Mouse (Mus musculus) skeletal muscle tissue, adult 2 months (tissue): ENCODE measurements around the gene Odf3l1.
"Not testable (repeated sequence)": the region's sequence is repeated elsewhere in the genome, so short reads cannot be mapped to it uniquely, and the experiment has no call there.

Experiments
- DNase-seq: peaks from one replicate; pipeline ENCODE4 v3.0.0-alpha.2; 2012; ENCODE audit warnings: low read depth, low spot score

The Odf3l1 gene

DNA sequence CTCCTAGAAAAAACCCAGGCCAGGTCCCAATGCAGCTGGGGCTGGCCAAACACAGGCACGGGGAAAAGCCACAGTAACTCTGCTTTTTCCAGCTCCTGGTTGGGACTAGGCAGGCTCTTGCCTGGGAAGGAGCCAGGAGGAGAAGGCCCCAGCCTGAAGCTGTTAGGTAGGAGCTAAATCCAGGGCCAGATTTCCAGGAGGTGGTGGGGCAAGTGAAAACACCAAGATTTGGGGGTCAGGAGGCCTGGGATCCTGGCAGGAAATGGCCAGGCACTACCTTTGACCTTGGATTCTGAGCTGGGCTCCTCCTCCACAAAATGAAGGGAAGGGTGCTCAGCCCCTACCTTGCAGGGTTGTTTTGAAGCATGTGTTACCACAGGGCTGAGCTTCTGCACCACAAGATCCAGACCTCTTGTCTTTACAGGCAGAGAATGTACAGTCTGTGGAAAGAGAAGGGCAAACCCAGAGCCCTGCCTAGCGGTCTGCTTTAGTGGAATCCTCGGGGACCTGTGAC is at the start of gene Odf3l1:
Odf3l1 (minus strand) TSS at position 464 of the 514 bp plus-strand sequence.
- DNase-seq = no peak

DNA sequence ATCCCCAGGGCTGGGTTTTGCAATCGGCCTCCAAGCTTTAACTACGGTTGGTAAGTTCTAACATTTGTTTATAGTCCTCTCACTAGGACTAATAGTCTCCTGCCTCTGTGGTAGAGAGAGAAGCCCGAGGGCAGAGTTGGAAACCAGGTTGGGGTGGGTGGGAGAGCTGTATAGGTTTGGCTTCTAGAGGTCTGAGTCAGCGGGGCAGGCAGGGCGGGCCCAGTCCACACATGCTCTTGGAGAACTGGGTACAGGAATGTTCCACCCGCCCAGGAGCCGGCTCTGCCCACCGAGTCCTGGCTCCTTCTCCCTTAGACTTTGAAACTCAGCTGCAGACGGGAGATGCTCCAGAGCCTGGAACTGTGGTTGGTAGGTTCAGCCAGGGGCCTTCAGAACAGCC is 49.5 kb upstream of the Odf3l1 start:
- no peak for DNase-seq

DNA sequence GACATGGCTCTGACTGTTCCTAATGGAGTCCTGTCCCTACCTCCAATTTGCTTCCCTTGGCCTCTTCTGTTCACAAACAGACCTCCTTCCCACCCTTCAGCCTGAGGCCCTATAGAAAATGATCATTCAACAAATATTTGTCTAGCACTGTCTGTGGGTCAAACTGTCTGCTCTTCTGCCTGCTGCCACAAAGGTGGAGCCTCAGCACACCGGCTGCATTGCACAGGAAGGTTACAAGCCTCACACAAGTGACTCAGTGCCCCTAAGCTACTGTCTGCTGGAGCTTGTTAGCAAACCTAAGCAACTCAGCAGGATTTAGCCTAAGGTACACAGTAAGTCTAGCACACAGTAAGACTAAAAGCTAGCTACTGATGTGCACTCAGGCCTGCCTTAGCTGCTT is 46.5 kb upstream of the Odf3l1 start:
- no peak for DNase-seq

DNA sequence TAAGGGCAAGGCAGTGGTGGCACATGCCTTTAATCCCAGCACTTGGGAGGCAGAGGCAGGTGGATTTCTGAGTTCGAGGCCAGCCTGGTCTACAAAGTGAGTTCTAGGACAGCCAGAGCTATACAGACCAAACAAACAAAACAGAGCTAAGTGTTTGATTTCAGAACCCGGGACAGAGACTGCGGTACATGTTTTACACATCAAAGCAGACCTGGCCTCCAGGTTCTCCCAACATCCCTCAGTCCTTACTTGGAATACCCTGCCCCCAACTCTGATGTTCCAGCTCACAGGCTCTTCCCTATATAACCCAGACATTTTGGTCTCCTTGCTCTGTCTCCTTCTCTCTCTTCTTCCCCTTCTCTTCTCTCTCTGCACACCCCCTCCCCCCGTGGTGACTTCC is 45.5 kb upstream of the Odf3l1 start:
- DNase-seq = not testable (repeated sequence)

DNA sequence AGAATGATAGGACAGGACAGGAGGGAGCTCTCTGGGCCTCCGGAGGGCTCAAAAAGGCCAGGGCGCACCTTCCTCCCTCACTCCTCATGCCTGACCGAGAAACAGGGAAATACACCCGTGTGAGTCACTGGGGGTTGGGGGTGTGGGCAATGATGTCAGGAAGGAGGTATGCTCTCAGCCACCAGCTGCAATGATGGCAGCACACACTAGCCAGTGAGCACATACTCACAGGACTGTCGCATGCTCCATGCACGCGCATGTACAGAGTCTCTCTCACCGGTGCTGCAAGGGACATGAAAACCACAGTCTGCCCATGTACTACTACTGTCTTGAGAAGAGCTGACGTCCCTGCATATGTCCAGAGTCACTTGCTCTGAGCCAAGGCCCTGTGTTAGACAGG is 43.1 kb upstream of the Odf3l1 start:
- no peak for DNase-seq

DNA sequence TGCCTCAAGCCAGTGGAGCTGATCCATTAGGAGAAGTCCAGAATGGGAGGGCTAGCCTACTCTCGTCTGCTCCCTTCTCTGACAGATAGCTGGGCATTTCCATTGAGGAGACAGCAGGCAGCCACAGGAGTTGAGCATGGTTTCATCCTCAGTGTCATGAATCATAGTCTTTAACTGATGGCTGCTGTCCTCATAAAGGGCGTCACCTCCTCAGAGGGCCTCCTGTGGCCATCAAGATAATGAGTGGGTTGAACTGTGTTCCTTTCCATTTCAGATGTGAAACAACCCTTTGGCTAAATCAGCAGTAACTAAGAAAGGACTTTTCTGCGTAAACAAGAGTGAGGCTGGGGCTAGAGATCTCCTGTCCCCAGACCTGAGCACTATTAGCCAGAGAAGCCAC is 39.2 kb upstream of the Odf3l1 start:
- DNase-seq = no peak

DNA sequence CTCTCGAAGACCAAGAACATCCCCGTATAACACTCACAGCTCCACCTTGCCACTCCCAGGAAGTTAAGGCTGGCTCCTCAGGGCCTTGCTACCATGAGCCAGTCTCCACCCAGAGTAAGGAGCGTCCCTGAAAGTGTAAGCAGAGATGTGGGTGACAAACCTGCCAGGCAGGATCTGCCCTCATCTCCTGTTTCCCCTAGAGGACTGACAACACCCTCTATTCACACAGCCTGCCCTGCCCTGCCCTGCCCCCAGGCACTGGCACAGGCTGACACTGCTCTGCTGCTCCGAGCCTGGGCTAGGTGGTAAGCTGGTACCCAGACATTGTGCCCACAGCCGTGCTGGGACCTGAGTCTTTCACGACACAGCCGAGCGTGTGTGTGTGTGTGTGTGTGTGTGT is 36.7 kb upstream of the Odf3l1 start:
- DNase-seq = no peak

DNA sequence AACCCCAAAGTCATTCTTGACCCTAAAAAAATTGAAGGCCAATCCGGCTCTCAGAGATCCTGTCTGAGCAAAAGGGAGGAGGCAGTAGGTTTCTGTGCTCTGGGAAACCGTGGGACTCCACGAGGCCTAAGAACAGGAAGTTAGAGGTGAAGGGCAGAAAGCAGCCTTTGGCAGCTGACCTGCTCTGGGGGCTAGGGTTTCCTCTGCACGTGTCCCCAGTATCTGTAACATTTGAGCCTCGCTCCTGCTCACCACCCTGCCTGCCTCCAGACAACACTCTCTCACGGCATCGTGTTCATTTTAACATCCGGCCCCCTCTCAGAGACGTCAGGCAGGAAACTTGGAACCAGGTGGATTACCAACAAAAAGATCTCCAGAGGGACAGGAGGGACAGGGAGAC is 36.1 kb upstream of the Odf3l1 start:
- no peak for DNase-seq

DNA sequence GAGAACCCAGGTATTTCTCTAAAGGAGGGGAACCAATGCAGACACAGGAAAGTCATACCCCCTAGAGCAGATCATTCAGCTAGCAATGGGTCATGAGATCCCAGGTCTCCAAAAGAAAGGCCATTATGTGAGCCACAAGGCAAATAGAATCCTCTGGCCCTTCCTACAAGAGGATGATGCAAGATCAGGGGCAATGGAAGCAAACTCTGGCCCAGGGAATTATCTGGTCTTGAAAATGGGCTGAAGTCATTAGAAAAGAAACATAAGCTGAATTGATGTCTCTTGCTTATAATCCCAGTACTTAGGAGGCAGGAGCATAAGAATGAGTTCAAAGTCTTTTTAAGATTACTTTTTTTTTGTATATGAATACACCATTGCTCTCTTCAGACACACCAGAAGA is 35.6 kb upstream of the Odf3l1 start:
- no peak for DNase-seq

DNA sequence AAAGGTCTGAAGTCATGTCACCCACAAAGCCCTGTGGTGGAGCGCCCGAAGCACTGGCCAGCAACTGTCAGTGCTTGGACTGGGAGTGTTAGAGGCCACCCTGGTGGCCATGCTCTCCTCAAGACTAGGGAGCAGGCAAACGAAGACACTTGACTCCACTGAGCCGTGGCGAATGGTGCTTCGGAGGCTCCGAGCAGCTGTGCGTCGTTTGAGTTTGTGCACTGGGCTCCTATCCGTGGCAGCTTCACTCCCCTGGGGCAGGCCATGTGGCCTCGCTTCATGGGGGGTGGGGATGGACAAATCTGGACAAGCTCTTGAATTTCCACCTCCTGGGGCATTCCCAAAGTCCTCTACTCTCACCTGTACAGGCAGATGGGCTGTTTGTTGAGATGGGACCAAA is 34.9 kb upstream of the Odf3l1 start:
- DNase-seq = no peak

DNA sequence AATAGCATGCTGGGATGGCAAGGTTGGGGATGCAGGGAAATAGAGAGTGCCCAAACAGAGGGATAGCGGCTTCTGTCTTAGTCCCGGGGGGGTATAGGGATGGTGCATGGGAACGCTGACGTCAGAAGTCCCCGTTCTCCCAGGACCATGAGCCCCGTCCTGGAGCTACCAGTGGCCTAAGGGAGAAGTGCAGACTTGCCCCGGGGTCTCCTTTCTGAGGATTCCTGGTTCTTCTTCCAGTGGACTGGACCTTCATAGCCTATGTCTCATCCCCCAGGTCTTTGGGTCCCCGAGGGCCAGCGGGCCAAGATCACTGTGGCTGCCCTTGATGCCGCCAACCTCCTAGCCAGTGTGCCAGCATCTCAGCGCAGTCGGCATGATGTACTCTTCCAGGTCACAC is 32.3 kb upstream of the Odf3l1 start:
- no peak for DNase-seq

DNA sequence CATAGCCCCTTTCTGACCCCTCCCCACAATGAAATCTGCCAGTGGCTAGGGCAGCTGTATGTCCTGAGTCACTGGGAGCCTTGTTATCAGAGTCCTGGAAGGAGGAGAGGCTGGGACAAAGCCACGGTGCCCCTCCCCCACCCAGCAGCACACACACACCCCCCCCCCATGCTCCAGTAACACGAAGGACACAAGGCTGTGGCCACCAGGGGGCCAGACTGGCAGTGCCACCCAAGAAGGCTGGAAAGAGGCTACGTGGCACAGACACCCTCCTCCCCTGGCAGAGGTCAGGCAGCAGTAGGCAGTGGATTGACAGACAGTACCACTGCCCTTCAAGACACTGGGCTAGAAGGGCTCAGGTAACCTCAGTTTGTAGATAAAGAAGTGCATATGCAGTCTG is 29.5 kb upstream of the Odf3l1 start:
- no peak for DNase-seq

DNA sequence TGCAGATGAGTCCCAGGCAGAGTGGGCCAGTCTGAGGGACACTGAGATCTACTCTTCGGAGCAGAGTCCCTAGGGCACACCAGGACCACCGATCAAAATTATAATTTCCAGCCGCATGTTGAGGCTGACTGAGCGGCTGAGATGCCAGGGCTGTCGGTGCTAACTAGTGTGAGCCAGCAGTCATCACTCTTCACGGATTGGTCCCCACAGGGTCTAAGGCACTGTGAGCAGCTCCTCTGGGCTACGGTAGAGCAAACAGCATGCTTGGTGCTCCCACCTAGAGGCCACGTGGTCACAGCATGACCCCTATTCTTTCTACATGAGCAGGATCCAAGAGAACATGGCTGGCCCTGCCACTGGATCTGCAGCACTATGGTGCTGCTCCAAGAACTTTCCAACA is 28.8 kb upstream of the Odf3l1 start:
- no peak for DNase-seq

DNA sequence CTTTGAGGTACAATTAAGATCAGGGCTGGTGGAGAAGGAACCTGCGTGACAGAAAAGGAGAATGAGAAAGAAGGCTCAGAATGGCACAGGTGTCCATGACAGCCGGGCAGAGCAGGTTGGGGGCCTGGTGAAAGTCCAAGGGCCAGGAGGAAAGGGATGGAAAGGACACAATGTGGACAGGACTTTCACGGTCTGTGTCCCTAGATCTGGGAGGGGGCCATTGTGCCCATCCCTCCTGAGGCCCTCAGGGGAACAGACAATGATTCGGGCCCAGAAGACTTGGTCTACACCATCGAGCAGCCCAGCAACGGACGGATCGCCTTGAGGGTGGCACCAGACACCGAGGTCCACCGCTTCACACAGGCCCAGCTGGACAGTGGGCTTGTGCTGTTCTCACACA is 27.6 kb upstream of the Odf3l1 start:
- DNase-seq = no peak

DNA sequence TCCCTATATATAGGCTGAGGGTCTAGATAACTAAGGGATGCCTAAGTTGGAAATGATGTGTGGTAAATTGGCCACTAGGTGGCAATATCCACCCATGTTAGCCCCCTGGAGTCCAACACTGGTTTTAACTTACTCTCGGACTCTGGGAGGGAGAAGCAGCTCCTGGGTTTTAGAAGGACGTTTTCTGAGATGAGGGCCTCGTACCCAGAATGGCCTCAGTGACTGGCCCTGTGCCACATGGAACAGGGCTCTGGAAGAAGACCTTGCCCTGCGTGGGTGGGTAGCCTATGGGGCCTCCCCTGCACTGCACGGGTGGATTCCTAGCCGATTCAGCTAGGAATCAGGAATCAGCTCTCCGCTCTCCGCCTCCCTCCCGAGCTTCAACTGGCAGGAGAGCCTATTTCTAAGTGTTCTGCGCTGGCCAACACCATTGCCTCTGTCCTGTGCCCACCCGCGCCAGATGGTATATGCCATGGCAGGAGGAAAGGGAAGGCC is 27.1 kb upstream of the Odf3l1 start:
- peak; percentile 76 for DNase-seq

DNA sequence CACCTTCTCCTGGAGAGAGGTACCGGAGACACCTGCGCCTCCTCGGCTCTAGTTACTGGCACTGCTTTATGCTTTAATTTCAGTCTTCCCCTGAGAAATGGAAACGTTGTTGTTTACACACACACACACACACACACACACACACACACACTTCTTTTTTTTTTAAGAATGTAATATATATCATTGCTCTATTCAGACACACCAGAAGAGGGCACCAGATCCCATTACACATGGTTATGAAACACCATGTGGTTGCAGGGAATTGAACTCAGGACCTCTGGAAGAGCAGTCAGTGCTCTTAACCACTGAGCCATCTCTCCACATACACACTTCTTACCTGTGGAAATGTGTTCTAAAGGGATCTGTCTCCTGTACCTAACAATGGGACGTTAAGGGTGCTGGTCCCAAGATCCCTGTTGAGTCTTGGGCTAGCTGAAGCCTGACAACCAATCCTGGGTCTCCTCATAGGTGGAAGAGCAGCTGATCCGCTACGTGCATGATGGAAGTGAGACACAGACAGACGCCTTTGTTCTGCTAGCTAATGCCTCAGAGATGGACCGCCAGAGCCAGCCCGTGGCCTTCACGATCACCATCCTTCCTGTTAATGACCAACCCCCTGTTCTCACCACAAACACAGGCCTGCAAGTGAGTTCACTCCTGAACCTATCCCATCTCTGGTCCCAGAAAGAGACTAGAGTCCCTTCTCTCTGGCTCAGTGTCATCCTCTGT is 26.2 kb upstream of the Odf3l1 start:
- no peak for DNase-seq

DNA sequence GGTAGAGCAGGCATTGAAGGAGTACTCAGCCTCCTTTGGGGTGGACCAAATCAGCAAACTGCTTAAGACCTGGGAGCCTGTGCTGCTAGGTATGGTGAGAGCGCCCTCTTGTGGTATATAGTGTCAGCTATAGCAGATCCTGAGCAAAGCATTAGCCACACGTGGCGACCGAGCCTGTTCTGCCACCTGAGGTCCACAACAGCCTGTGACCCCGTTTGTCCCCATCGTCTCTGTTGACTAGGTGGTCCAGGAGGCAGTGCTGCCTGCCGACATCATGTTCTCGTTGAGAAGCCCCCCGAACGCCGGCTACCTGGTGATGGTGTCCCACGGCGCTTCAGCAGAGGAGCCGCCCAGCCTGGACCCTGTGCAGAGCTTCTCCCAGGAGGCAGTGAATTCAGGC is 25.3 kb upstream of the Odf3l1 start:
- peak; percentile 85 for DNase-seq

DNA sequence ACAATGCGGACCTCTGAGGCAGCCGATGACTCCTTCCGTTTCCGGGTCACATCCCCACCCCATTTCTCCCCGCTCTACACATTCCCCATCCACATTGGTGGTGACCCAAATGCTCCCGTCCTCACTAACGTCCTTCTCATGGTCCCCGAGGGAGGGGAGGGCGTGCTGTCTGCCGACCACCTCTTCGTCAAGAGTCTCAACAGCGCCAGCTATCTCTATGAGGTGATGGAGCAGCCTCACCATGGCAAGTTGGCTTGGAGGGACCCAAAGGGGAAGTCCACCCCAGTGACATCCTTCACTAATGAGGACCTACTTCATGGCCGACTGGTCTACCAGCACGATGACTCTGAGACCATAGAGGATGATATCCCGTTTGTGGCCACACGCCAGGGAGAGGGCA is 23.1 kb upstream of the Odf3l1 start:
- no peak for DNase-seq

DNA sequence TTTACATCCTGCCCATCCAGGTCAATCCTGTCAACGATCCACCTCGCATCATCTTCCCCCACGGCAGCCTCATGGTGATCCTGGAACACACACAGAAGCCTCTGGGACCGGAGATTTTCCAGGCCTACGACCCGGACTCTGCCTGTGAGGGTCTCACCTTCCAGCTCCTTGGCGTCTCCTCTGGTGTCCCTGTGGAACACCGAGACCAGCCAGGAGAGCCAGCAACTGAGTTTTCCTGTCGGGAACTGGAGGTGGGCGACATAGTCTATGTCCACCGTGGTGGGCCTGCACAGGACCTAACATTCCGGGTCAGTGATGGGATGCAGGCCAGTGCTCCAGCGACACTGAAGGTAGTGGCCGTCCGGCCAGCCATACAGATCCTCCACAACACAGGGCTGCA is 22.1 kb upstream of the Odf3l1 start:
- no peak for DNase-seq

DNA sequence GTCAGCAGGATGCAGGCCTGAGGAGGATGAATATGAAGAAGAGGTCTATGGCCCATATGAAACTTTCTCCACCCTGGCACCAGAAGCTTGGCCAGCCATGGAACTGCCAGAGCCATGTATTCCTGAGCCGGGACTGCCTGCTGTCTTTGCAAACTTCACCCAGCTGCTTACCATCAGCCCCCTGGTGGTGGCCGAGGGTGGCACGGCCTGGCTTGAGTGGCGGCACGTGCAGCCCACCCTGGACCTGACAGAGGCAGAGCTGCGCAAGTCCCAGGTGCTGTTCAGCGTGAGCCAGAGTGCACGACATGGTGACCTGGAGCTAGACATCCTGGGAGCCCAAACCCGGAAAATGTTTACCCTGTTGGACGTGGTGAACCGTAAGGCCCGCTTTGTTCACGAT is 21.6 kb upstream of the Odf3l1 start:
- DNase-seq = no peak

DNA sequence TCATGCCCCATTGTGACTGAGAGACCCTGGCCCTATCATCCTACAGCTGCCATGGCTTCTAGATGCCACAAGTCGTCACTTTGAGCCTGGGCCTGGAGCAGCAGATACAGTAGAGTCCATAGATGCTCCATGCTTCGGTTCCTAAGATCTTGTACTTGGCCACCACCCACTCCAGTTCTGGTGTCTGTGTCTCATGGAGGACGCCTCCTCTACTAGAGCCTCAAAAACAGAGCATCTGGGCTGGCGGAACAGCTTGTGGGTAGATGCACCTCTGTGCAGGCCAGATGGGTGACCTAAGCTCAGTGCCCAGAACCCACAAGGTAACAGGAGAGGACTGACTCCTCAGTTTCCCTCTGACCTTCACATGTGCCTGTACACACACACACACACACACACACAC is 19.8 kb upstream of the Odf3l1 start:
- no peak for DNase-seq

DNA sequence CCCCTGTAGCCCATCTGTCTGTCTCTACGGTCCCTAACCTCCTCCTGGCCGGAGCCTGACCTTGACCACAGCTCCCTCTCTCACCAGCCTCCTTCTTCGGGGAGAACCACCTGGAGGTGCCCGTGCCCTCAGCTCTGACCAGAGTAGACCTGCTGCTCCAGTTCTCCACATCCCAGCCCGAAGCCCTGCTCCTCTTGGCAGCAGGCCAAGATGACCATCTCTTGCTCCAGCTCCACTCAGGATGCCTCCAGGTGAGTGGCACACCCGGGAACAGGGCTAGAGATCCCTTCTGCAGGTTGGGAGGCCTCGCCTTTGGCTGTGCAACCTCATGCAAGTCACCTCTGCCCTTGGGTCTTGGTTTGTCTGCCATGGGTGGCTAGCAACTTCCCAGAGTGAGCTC is 19.0 kb upstream of the Odf3l1 start:
- DNase-seq = no peak

DNA sequence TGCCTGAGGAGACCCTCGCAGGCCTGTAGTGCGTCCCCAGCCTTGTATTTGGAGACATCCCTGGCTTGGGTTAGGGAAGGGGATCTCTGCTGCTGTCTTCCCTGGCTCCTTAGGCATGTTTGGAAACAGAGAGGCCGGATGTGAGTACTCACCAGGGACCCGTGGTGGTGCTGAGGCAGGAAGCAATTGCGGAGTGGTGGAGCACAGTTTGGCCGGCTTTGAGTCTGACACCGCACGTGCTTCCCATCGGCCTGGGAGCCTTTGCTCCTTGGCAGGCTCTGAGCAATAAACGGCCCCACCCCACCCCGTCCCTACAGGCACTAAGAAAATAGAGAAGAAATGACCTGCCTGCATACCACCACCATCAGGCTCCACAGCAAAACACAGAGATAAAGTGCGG is 18.3 kb upstream of the Odf3l1 start:
- DNase-seq = peak; percentile 77

DNA sequence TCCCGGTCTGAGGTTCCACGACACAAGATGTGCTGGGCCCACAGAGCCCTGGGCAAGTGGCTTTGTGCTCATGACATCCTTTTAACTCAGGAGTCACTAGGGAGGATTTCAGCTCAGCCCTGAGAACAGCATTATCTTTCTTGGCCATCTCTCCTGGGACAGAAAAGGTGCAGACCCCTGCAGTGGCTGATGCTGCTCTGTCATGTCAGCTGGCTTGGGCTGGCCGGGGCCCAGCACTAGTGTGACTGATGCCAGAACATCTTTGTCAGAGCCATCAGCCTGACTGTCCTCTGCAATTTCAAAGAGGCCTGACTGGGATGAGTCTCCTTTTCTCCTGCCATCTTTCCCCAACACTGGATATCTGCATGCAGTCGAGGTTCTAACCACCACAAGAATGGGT is 17.8 kb upstream of the Odf3l1 start:
- DNase-seq = no peak
